Mouse (Mus musculus): ENCODE results near the gene Sspn.

Gene Sspn

GRCm38 (mm10) chr6:145973356-145973755 lies 41.9 kb downstream of the Sspn start:
- DNase-seq (ENCODE audit: low spot score in 2 of 2), result no peak

GRCm38 (mm10) chr6:145974766-145975165 lies 43.3 kb downstream of the Sspn start:
- no peak for DNase-seq (ENCODE audit: low spot score in 2 of 2)

GRCm38 (mm10) chr6:145977344-145977743 lies 45.9 kb downstream of the Sspn start:
- no peak for DNase-seq (ENCODE audit: low spot score in 2 of 2)

- DNase-seq (ENCODE audit: low spot score in 2 of 2), result no peak
These were observed 46.5 kb downstream of the Sspn start for GRCm38 (mm10) chr6:145977771-145978450.

DNA sequence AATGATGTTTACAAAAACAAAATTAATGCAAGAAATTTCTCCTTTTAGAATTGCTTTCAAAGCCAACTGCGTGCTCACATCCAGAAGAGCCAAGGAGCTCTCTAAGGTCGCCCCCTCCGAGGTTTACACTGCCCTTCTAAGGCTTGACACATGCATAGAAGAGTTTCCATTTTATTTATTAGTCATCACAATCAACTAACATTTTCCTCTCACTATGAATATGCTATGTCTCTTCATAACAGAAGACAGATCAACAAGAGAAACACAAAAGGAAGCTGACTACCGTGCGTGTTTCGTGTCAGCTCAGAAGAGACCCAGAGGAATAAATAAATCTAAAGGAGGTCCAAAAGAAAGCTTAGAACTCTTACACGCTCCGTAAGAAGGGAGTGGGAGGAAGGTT lies 49.6 kb downstream of the Sspn start:
- DNase-seq (ENCODE audit: low spot score in 2 of 2), result no peak

GRCm38 (mm10) chr6:145982335-145982734 lies 50.9 kb downstream of the Sspn start:
- DNase-seq (ENCODE audit: low spot score in 2 of 2), result no peak

GRCm38 (mm10) chr6:145990578-145990977 lies 59.1 kb downstream of the Sspn start:
- DNase-seq (ENCODE audit: low spot score in 2 of 2), result no peak

GRCm38 (mm10) chr6:145992526-145992925 lies 61.1 kb downstream of the Sspn start:
- DNase-seq (ENCODE audit: low spot score in 2 of 2), result no peak

- DNase-seq (ENCODE audit: low spot score in 2 of 2), result peak in 1 of 2 experiments; percentile 32
These were observed 61.5 kb downstream of the Sspn start for GRCm38 (mm10) chr6:145992985-145993384.

GRCm38 (mm10) chr6:145998314-145999007 lies 67.0 kb downstream of the Sspn start:
- DNase-seq (ENCODE audit: low spot score in 2 of 2), result peak; percentile 69 to 87

DNA sequence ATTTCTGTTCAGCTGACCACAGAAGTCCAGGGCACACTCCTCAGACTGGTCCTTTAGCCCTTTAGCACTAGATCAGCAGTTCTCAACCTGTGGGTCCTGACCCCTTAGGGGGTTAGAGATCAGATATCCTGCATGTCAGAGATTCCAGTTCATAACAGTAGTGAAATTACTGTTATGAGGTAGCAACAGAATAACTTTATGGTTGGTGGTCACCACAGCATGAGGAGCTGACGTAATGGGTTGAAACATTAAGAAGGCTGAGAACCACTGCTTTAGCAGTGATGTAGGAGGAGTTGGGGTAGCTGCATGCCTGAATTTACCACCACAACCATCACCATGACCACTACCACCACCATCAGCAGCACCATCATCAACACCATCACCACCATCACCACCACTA lies 69.3 kb downstream of the Sspn start:
- DNase-seq (ENCODE audit: low spot score in 2 of 2), result no peak

DNA sequence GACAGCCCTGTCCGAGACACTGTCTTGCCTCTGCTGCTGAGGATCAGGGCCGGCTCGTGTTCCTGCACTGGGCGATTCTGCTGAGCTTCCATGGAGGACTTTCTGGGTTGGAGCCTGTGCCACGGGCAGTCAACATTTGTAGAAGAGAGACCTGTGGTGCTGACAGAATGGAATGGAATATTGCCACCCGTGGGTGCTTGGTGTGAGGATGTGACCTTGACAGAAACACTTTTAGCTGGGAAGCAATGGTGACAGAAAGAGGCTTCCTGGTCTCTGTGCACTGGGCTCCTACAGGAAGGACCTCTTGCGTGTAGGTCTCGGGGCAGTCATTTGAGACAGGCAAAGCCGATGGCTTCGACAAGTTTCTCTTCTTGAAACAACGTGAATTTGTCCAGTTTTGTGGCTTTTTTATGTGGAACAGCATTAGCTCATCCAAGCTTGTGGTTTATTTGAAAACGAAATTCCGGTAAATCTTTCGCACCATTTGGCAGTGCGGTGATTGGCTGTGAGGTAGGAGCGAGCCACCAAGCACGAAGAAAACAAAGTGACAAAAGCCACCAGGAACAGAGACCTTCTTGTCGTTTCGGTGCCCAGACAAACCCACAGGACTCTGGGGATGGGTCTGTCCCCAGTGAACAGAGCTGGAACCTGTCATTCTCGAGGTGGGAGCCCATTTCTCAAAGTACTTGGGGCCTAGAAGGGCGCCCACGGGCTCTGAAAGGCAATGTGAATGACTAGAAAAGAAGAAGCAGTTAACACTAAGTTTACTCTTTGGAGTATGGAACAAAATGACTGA lies 70.2 kb downstream of the Sspn start:
- no peak for DNase-seq (ENCODE audit: low spot score in 2 of 2)

- no peak for DNase-seq (ENCODE audit: low spot score in 2 of 2)
These were observed 72.7 kb downstream of the Sspn start for GRCm38 (mm10) chr6:146004174-146004601.

DNA sequence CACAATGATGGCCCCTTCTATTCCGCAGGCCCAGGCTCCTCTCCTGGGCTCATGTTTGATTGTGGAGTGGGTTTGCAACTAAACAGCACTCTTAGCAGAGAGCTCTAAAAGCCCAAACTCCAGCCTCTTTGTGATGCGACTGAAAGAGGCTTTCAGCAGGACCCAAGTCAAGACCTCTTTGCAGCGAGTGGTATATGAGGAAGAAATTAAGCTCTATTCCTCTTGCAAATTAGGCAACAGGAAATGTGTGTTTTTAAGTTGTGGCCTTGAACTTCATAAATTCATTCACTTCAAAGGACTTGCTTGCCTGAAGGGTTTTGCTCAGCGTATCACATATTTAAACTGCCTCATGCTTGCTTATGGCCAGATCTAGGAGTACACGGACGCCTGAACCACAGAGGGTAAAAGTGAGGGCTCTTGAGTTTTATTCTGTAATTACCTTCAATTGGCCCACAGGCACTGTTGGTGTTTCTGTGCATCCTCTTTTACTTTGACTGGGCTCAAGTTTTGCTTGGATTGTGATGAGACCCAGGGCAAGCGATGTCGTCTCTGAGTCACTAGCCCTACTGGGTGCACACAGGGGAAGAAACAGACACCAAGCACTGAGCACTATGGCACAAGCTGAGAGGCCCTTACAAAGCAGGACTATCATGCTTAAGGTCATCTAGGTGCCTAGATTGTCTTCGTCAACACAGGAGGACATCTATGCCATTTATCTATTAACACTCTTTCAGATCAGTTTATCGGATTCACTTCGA lies 73.9 kb downstream of the Sspn start:
- DNase-seq (ENCODE audit: low spot score in 2 of 2), result no peak

GRCm38 (mm10) chr6:146005935-146006564 lies 74.6 kb downstream of the Sspn start:
- no peak for DNase-seq (ENCODE audit: low spot score in 2 of 2)

DNA sequence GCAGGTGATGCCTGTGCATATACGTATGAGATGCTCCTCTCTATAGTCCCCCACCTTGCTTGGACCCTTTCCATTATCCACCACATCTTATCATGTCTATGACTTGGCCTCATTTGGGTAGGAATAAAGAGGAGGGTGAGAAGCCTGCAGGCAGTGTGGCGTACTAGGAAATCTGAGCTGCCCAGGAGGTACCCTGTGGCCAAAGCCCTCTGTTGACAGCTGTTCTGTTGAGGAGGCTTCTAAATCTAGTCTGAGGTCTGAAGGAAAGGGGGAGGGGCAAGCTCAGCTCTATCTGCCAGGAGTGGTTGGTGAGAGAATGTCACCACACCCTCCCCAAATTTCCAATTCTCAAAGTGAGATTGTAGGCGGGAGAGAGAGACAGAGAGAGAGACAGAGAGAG lies 75.3 kb downstream of the Sspn start:
- no peak for DNase-seq (ENCODE audit: low spot score in 2 of 2)

- peak in 1 of 2 experiments; percentile 52 for DNase-seq (ENCODE audit: low spot score in 2 of 2)
These were observed 77.1 kb downstream of the Sspn start for GRCm38 (mm10) chr6:146008450-146008981.

GRCm38 (mm10) chr6:146009163-146009915 lies 77.9 kb downstream of the Sspn start:
- no peak for DNase-seq (ENCODE audit: low spot score in 2 of 2)

GRCm38 (mm10) chr6:146010093-146010764 lies 78.8 kb downstream of the Sspn start:
- peak in 1 of 2 experiments; percentile 40 for DNase-seq (ENCODE audit: low spot score in 2 of 2)

GRCm38 (mm10) chr6:146014312-146014711 lies 82.9 kb downstream of the Sspn start:
- no peak for DNase-seq (ENCODE audit: low spot score in 2 of 2)
